Mouse (Mus musculus) cerebellum, adult 9-11 months (tissue): ENCODE data around the gene Ddhd1.
"Not testable (repeated sequence)": the region's sequence is repeated elsewhere in the genome, so short reads cannot be mapped to it uniquely, and the experiment has no call there.

Experiments
- DNase-seq: peaks from one replicate; pipeline ENCODE4 v3.0.0; 2022

Gene Ddhd1

DNA sequence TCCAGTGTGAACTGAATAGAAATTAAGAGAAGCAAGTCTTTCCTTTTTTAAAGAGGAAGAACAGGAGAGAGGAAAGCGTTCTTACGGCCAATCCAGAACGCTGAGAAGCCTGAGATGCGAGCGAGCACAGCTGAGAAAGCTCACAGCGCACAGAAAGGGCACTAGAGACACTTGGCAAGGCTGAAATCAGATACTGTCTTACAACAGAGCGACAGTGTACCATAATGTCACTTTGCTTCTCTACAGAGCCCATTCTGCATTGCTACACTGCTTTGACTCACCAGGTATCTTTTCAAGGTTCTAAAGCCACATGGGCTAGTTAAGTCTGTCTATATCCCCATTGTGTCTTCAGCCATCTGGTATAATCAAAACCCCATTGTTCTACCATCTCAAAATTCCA is 13.7 kb downstream of the Ddhd1 start:
- DNase-seq = no peak

DNA sequence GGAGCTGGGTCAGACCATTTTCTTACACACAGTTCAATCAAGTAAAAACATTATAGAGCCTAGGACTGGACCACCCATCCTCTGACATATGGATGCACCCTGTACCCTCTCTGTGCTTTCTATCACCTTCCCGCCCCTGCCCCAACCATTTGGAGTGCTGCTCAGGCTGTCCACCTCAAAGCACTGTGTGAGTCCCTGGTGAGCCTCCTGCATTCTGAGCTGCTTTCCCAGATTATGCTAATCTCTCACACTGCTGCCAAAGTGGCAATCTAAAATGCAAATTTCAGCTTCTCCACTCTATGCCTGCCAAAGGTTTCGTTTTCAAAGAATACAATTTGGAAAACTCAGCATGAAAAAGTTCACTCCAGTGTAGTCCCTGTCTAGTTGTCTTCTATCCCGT is 14.5 kb downstream of the Ddhd1 start:
- DNase-seq = no peak

DNA sequence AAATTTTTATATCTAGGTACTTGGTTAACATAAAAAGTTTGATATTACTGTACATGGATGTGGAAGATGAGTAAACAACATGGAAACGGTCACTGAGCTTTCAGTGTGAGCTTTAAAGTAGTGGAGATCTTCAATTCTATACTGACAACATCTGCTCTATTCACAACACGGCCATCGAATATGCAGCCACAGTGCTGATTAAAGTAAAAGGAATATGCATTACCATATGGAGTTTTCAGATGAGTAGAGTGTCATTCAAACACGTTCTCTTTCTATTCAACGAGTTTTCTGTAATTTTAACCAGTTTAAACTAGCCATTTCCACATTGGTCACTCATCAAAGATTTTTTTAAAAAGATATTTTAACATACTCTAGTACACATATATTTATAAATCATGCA is 15.1 kb downstream of the Ddhd1 start:
- no peak for DNase-seq

DNA sequence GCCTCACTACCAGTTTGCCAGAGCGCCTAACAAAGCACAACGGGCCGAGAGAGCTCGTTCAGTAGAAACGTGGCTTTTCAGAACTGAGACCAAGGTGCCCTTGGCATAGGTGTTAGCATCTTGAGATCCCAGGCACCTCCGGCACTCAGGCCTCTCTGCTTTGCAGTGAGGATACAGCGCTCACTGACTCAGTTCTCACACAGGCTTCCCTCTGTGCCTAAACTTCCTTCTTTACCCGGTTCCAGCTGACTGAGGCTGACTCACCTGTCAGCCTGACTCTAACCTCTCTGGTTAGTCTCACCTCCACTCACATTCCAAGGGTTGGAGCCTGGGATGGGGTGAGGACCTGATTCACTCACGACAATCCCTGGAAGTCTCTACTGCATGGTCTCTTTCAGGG is 15.7 kb downstream of the Ddhd1 start:
- DNase-seq = no peak

DNA sequence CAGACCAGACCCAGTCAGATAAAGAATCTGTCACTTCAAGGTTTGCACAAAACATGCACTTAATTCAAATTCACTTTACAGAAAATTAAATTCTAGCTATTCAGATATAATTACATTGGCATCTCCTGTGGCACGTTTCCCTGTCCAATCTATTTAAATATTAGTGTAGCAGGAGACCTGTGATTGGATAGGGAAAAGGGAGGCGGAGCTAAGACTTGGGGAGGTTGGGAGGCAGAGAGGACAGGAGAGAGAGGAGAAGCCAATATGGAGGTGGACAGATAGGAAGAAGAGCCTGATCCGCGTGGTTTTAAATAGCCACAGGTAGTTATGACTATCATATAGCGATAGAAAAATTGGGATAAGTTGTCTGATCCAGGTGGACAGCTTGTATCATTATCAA is 19.2 kb downstream of the Ddhd1 start:
- no peak for DNase-seq

DNA sequence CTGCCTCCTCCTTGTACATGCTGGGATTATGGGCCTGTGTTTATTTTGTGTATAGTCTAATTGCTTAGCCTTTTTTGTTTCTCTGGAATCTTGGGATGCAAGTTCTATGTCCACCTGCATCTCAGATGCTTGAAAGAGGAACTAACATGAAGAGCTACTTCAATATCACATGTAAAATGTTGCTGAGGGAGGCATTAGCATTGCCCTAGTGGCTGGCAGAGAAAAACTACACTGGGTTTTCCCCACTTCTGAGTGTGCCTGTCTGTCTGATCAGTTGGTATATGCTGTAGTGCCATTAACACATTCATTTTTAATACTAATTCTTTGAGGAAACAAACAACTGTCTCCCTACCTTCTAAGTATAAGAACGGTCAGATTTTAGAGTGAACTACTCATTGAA is 22.4 kb downstream of the Ddhd1 start:
- DNase-seq = no peak

DNA sequence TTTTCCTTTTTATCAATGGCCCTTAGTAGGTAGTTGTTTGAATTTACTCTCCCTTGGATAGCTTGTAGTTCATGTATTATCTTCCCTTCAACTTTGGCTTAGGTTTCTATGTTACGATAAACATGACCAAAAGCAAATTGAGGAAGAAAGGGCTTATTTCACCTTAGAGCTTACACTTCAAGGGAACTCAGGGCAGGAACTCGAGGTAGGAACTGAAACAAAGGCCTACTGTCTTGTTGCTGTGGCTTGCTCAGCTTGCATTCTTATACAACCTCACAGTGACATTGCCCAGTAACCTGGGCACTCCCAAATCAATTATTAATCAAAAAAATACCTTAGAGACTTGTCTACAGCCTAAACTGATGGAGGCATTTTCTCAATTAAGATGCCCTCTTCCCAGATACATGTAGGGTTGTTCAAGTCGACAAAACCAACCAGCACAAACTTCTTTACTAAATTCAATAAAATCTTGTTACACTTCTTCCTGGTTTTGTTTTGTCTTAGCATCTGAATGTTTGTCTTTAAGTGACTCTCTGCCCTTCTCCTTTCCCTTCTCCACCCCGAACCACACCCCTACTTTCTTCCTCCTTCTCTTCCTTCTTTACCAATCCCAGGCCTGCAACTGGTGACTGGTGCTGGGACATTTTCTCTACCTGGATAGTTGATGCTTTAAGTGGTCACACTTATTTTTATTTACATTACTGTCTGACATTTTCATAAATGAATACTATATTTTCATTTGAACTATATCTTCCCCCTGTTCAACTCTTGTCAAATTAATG is 25.0 kb downstream of the Ddhd1 start:
- no peak for DNase-seq

DNA sequence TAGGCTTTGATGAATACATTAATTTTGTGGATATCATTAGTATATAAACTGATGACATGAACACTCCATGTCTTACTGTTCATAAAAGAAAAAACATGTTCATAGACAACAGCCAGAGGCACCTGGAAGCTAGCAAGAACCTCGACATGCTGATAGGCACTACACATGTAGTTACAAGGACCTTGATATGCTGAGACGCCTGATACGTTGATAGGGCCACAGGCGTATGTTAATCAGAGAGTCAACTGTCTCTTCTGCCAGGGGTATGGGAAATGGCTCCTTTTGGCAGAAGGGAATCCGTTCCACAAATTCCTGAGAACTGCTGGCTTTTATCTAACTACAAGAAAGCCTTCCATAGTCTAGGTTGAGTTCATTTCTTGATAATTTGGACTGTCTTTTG is 27.4 kb downstream of the Ddhd1 start:
- DNase-seq = no peak

DNA sequence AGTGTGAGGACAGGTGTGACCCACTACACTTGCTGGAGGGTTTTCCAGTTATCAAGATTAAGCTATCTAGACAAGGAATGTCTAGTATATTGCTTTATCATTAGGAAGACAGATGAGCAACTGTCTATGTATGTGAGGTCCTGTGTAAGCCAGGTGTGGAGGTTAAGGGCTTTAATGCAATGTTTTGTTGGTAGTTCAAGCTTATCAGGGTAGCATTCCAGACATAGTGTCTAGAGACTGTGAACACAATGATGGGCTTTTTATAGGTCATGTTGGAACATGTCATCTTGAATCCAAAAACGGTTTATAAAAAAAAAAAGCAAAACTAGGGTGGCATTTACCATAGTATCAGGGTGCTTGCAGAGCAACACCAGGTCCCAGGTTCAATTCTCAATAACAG is 28.0 kb downstream of the Ddhd1 start:
- no peak for DNase-seq

DNA sequence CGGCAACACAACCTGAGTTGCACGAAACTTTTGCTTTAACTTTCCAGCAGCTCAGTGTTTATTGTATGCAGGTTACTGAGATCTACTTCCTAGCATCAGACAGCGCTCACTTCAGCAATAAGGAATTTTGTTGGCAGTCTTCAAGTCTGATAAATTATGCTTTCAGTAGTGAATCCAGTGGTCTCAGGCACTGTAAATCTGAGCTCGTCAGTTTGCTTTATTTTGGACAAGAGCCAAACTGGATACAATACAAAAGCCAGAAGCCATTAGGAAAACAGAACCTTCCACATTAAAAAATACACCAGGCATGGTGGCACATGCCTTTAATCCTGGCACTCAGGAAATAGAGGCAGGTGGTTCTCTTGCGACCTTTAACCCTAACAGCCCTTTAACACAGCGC is 39.6 kb downstream of the Ddhd1 start:
- no peak for DNase-seq

DNA sequence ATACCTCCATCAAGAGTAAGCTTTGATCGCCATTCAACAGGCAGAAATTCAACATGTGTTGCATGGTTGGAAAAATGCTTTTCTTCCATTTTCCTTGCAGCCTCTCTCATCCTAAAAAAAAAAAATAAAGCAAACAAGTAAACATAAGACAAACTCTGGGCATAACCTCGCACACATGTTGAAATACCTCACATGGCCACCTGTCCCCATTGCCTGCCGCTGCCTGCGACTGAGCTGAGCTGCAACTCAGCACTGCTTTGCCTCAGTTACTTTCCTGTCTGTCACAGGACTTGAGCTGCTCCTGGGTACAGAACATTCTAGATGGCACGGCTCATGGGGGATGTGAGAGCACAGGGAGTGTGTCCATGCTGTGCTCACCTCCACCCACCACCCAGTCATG is 41.4 kb downstream of the Ddhd1 start:
- no peak for DNase-seq

DNA sequence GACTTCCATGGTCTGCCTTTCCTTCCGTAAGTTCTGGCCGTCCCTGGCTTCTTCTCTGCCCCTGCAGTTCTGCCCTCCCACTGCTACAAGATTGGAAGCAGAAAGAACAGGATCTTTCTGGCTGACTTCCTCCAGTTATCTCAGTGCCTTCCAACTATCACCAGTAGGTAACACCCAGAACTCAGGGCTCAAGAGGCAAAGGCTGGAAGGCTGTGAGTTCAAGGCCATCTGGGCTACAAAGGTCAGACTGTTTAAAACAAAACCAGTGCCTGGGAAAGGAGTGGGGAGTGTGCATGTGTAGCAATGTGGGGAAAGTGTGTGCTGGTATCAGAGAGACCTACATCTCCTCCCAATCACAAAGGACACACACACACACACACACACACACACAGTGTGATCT is 42.2 kb downstream of the Ddhd1 start:
- DNase-seq = no peak

DNA sequence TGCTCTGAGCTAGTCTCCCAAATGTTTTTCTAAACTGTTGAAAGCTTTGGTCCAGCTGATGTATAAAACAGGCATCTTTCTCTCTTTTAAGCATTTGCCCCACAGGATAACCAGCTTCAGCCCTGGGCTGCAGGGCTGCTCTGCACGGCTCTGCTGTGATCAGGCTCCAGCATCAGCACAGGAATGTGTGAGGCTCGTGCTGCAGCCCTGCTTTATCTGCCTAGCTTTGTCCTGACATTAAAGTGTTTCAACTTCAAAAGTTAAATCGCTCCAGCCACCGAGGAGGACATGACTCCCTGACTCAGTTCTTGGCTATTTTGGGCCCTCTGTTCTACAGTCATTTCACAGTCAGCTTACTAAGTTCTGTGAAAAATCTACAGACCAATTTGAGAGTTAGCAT is 43.1 kb downstream of the Ddhd1 start:
- no peak for DNase-seq

DNA sequence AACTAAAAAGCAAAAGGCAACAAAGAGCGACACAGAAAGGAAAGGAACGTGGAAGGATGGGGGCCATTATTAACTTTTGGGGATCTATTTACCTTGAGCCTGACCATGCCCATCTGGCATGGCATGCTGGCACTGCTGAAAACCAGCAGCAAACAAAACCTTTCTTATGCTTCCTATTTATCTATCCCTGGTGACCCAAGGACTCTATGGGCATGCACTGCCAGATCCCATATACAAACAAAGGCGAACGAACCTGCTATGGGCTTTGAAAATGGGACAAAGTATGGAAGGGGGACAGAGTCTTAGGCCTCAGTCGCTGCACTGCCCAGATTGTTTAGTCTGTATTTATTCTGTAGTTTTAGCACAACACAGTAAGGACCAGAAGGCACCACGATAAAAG is 43.5 kb downstream of the Ddhd1 start:
- no peak for DNase-seq

DNA sequence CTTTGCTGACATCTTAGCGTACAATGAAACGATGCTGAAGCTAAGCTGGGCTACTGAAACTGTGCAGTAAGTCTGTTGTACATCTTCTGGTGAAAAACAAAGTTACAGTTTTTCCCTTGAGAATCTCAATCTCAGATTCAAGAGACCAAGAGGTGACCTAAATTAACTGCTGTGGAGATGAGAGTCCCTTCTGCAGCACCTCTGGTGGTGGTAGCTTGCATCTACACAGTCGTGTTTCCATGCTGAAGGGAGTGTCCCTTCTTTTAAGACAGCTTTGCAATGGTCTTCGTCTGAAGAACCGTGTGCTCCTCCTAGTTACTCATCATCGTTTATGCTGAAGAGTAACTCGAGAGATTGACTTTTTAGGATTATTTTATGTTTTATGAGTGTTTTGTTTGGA is 46.3 kb downstream of the Ddhd1 start:
- no peak for DNase-seq

DNA sequence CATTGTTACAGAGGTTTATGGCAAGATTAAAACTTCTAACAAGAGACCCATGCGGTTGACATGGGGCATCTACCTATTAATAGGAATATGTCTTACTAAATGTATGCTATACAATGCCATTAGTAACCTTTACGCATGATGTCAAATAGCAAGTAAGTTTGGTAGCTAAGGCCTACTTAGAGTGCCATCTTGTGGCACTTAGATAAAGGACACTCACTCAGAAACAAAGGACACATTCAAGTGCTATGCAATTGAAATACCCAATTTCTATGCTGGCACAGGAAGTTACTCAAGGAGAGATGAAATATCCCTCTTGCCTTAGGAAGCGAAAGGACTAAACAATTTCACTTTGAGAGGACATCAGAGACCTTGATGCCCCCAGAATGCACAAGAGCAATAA is 55.9 kb downstream of the Ddhd1 start:
- peak; percentile 15 for DNase-seq

DNA sequence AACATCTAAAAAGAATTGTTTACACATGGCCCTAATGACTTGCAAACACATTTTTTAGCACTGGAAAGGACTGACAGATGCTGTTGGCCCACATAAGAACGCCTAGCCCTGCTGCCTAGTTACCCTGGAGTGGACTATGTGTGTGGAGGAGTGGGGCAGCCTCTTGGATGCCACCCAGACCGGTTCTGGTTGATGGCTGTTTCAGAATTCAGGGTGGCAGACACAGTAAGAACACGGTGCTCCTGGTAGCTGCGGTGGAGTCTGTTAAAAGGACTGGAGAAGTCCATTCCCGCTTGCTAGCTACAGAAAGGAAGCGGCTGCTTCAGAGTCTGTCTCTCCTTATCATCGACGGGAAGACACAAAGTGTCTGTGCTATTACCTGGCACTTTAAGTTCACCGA is 57.4 kb downstream of the Ddhd1 start:
- peak; percentile 20 for DNase-seq

DNA sequence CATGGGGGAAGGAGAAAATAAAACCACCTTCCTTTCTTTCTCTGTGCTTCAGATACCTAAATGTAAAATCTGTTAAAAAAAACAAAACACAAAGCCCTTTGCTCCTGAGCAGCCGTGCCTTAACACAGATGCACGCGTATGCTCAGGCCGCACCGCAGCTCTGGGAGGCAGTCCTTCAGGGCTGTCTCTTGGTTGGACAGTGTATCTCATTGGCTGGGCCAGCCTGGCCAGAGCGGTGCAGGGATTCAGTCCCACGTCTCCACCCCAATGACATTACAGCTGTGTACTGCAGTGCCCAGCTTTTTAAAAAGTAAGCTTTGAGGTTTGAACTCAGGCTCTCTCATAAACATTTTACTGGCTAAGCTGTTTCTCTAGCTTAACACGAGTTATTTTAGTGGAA is 60.1 kb downstream of the Ddhd1 start:
- no peak for DNase-seq

DNA sequence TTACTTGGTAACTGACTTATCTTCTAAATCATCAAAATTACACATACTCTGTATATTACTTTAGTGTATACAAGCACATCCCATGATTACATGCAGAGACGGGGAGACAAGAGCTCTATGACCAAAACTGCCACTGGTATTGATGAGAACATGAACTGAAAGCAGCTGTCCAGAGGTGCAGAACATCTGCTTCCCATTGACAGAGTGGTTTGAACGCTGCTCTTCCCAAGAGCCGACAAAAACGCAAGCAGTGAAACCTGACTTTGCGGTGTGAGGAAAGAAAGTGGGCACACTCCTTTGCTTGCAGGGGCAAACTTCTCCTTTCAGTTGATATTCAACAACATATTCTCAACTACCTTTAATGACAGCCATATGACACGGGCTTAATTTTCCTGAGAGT is 64.7 kb downstream of the Ddhd1 start:
- no peak for DNase-seq

DNA sequence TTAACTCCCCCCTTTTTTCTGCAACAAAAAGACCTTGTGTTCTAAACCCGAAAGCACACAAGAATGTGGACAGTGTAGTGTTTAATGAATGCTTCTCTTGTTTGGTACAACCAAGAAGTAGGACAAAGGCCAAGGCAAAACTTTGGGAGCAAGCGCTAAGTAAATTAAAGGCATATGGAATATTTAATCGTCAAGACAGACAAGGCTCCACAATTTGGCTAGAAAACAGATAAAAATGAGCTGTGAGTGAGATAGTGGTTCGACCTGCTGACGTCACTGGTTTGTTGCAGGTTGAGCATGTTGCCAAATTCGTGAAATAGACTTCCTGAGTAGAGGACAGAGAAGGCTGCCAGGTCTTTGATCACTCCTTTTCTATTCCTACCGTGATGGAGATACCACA is 69.5 kb downstream of the Ddhd1 start:
- no peak for DNase-seq

DNA sequence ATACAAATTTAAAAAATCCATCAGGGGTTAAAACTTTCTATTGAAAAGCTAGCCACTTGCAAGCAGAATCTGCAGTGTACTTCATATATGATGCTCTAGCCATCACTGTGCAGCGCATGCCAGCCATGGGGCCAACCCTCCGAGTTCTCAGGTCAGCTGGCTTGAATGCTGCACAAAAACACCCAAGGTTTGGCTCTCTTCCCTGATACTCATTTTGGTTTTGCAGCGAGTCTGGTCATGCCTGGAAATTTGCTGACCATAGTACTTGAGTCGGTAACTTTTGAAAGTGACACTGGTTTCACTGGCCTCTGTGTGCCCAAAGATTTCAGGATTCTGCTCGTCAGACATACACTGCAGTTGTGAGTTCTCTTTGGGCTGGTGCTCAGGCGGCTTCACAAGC is 70.4 kb downstream of the Ddhd1 start:
- DNase-seq = no peak

DNA sequence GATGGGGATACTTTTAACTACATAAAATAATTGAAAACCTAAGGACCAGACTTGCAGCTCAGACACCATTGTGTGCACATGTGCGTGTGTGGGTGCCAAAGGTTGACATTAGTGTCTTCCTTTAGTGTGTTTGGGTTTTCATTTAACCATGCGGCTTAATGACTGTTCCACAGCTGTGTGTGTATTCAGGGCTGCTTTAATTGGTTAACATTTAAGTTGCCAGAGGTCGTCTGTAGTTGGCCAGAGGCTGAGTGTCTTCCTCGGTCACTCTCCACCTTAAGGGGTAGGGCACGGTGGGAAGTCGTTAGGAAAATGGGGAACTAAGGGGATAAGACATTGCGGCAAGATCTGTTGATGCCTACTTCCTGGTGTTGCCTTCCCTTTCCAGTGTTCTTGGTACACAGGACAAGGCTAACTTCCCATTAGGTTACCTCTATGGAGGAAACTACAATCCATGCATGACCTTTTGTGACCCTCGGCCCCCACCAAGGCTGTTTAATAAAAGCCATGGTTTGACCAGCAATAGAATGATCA is 74.4 kb downstream of the Ddhd1 start:
- DNase-seq = no peak

DNA sequence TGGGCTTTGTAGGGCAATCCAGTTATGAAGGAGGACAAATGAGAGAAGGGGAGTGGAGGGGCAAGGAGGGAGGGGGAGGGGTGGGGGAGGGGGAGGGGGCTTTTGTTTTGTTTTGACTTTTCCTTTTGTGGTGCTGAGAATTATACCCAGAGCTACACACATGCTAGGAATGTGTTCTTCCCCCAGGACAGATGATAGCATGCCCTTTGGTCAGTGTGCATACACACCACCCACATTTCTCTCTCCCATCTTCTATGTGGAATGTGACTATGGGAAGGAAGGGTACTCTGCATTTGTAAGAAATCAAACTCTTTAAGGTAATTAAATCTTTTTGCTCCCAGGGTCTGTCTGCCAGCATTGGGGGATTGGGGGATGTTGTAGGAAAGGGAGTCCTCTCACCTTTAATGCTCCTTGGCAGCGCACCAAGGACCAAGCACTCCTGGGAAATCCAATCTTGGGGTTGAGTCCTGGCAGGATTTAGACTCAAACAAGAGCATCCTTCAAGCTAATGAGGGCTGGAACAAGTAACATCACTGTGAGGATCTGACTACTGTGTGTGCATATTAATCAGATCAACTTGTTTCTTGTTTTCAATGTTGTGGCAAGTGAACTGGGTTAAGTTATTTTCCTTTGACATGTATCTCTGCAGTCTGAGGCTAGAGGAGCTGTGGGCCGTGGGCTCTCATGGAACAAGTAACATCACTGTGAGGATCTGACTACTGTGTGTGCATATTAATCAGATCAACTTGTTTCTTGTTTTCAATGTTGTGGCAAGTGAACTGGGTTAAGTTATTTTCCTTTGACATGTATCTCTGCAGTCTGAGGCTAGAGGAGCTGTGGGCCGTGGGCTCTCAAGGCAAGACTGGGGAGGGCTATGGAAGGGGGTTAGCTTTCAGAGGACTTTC is 76.8 kb downstream of the Ddhd1 start:
- DNase-seq = not testable (repeated sequence)
